Mouse (Mus musculus) retina, postnatal 7 days (tissue): ENCODE measurements around the gene Rnps1.
"Not testable (repeated sequence)": the region's sequence is repeated elsewhere in the genome, so short reads cannot be mapped to it uniquely, and the experiment has no call there.

ENCODE experiments used
- DNase-seq: peaks from one replicate; pipeline ENCODE4 v3.0.0-alpha.2; 2012; ENCODE audit warnings: low read depth, low spot score

Gene Rnps1

GRCm38 (mm10) chr17:24427170-24427557, 12.8 kb downstream of the Rnps1 start:
- no peak for DNase-seq

GRCm38 (mm10) chr17:24429201-24429983, 15.0 kb downstream of the Rnps1 start:
- DNase-seq = no peak

GRCm38 (mm10) chr17:24437016-24437415, 22.7 kb downstream of the Rnps1 start:
- DNase-seq = peak; percentile 37

- no peak for DNase-seq
These were observed 26.0 kb downstream of the Rnps1 start for GRCm38 (mm10) chr17:24440377-24440776.

- no peak for DNase-seq
These were observed 26.8 kb downstream of the Rnps1 start for GRCm38 (mm10) chr17:24441148-24441547.

GRCm38 (mm10) chr17:24442107-24442506, 27.7 kb downstream of the Rnps1 start:
- no peak for DNase-seq

- no peak for DNase-seq
These were observed 28.3 kb downstream of the Rnps1 start, which contains the start of gene Dnase1l2 for GRCm38 (mm10) chr17:24442632-24443155. Gene Dnase1l2 (minus strand): TSS chr17:24443105.

- DNase-seq = no peak
These were observed 29.0 kb downstream of the Rnps1 start for GRCm38 (mm10) chr17:24443409-24443808.

GRCm38 (mm10) chr17:24446590-24446989, 32.2 kb downstream of the Rnps1 start:
- no peak for DNase-seq

GRCm38 (mm10) chr17:24449507-24449906, 35.1 kb downstream of the Rnps1 start:
- no peak for DNase-seq

- no peak for DNase-seq
These were observed 36.9 kb downstream of the Rnps1 start for GRCm38 (mm10) chr17:24451220-24451619.

GRCm38 (mm10) chr17:24453372-24453771, 39.0 kb downstream of the Rnps1 start:
- no peak for DNase-seq

- no peak for DNase-seq
These were observed 39.9 kb downstream of the Rnps1 start for GRCm38 (mm10) chr17:24454218-24454755.

GRCm38 (mm10) chr17:24454756-24455522, 40.6 kb downstream of the Rnps1 start:
- peak; percentile 98 for DNase-seq

- not testable (repeated sequence) for DNase-seq
These were observed 41.3 kb downstream of the Rnps1 start for GRCm38 (mm10) chr17:24455523-24456206.

GRCm38 (mm10) chr17:24461580-24461979, 47.2 kb downstream of the Rnps1 start:
- DNase-seq = no peak

GRCm38 (mm10) chr17:24462932-24463331, 48.6 kb downstream of the Rnps1 start:
- no peak for DNase-seq

GRCm38 (mm10) chr17:24463374-24464133, 49.2 kb downstream of the Rnps1 start:
- DNase-seq = no peak

GRCm38 (mm10) chr17:24468636-24469246, 54.4 kb downstream of the Rnps1 start:
- no peak for DNase-seq

GRCm38 (mm10) chr17:24469336-24469909, 55.1 kb downstream of the Rnps1 start:
- DNase-seq = no peak
